Mouse (Mus musculus): ENCODE measurements around the gene Hivep3. TPM values are rescaled to one million over a fixed set of nuclear protein-coding genes. Genes with fewer than 3 reads are reported as not detected.

The Hivep3 gene
- total and polyA plus RNA-seq, 2 experiments: 0.95 to 1.5 TPM

GRCm38 (mm10) chr4:120058157-120058556 is 324.6 kb downstream of the Hivep3 start:
- H3K79me2 ChIP-seq (ENCODE audit: control insufficient read depth, insufficient read depth, low read length): no peaks in the 10 kb centered on the region
- no peak overlapping the region for H3K9ac ChIP-seq (ENCODE audit: low read depth, low read length)
- no peak for TF ChIP-seq POLR2A (IDR thresholded peaks at IDR 0.05; ENCODE audit: extremely low read depth, insufficient read depth, low read length)
- TF ChIP-seq CTCF (IDR thresholded peaks at IDR 0.05; ENCODE audit: low read depth, low read length): no peak
- no peaks in the 10 kb centered on the region for H3K4me1 ChIP-seq (ENCODE audit: control insufficient read depth, insufficient read depth, low read length)
- no peak for DNase-seq (ENCODE audit: extremely low read depth, low read depth, low spot score)
- no peaks in the 10 kb centered on the region for H3K27me3 ChIP-seq (ENCODE audit: control insufficient read depth, insufficient read depth, low read length)
- H3K27ac ChIP-seq (replicated peaks; ENCODE audit: insufficient read depth, low read depth, low read length): no peak overlapping the region
- H3K4me3 ChIP-seq (ENCODE audit: insufficient read depth, low read depth, low read length): no peak overlapping the region
- H3K36me3 ChIP-seq (ENCODE audit: control insufficient read depth, insufficient read depth, low read length): no peaks in the 10 kb centered on the region
- WGBS: 82% methylated on average over 3 of the region's 3 CpGs

GRCm38 (mm10) chr4:120058794-120059193 is 325.2 kb downstream of the Hivep3 start:
- Histone ChIP-seq H3K79me2 (ENCODE audit: control insufficient read depth, insufficient read depth, low read length) (no peaks in the 10 kb centered on the region), H3K27me3 (ENCODE audit: control insufficient read depth, insufficient read depth, low read length) (no peaks in the 10 kb centered on the region), H3K4me3 (ENCODE audit: insufficient read depth, low read depth, low read length) (no peak overlapping the region), H3K36me3 (ENCODE audit: control insufficient read depth, insufficient read depth, low read length) (no peaks in the 10 kb centered on the region), H3K4me1 (ENCODE audit: control insufficient read depth, insufficient read depth, low read length) (no peaks in the 10 kb centered on the region), H3K27ac (replicated peaks; ENCODE audit: insufficient read depth, low read depth, low read length) (no peak overlapping the region), H3K9ac (ENCODE audit: low read depth, low read length) (no peak overlapping the region)
- TF ChIP-seq POLR2A (IDR thresholded peaks at IDR 0.05; ENCODE audit: extremely low read depth, insufficient read depth, low read length) (no peak), CTCF (IDR thresholded peaks at IDR 0.05; ENCODE audit: low read depth, low read length) (no peak)
- WGBS: 54% methylated on average over 10 of the region's 10 CpGs
- no peak for DNase-seq (ENCODE audit: extremely low read depth, low read depth, low spot score)

GRCm38 (mm10) chr4:120061727-120062126 is 328.1 kb downstream of the Hivep3 start:
- Histone ChIP-seq H3K9ac (ENCODE audit: low read depth, low read length) (no peak overlapping the region), H3K4me1 (ENCODE audit: control insufficient read depth, insufficient read depth, low read length) (no peaks in the 10 kb centered on the region), H3K36me3 (ENCODE audit: control insufficient read depth, insufficient read depth, low read length) (no peaks in the 10 kb centered on the region), H3K79me2 (ENCODE audit: control insufficient read depth, insufficient read depth, low read length) (no peaks in the 10 kb centered on the region), H3K27me3 (ENCODE audit: control insufficient read depth, insufficient read depth, low read length) (no peaks in the 10 kb centered on the region), H3K27ac (replicated peaks; ENCODE audit: insufficient read depth, low read depth, low read length) (no peak overlapping the region), H3K4me3 (ENCODE audit: insufficient read depth, low read depth, low read length) (no peak overlapping the region)
- WGBS: 89% methylated on average over 6 of the region's 6 CpGs
- TF ChIP-seq POLR2A (IDR thresholded peaks at IDR 0.05; ENCODE audit: extremely low read depth, insufficient read depth, low read length): no peak
- no peak for TF ChIP-seq CTCF (IDR thresholded peaks at IDR 0.05; ENCODE audit: low read depth, low read length)
- no peak for DNase-seq (ENCODE audit: extremely low read depth, low read depth, low spot score)

GRCm38 (mm10) chr4:120062198-120062597 is 328.6 kb downstream of the Hivep3 start:
- DNase-seq (ENCODE audit: extremely low read depth, low read depth, low spot score): no peak
- 84% methylated on average over 6 of the region's 6 CpGs for WGBS

GRCm38 (mm10) chr4:120062754-120063153 is 329.2 kb downstream of the Hivep3 start:
- Histone ChIP-seq H3K36me3 (ENCODE audit: control insufficient read depth, insufficient read depth, low read length) (no peaks in the 10 kb centered on the region), H3K27me3 (ENCODE audit: control insufficient read depth, insufficient read depth, low read length) (no peaks in the 10 kb centered on the region), H3K4me1 (ENCODE audit: control insufficient read depth, insufficient read depth, low read length) (peaks cover 7% of the 10 kb centered on the region), H3K27ac (replicated peaks; ENCODE audit: insufficient read depth, low read depth, low read length) (no peak overlapping the region), H3K4me3 (ENCODE audit: insufficient read depth, low read depth, low read length) (no peak overlapping the region), H3K9ac (ENCODE audit: low read depth, low read length) (no peak overlapping the region), H3K79me2 (ENCODE audit: control insufficient read depth, insufficient read depth, low read length) (no peaks in the 10 kb centered on the region)
- TF ChIP-seq POLR2A (IDR thresholded peaks at IDR 0.05; ENCODE audit: extremely low read depth, insufficient read depth, low read length) (no peak), CTCF (IDR thresholded peaks at IDR 0.05; ENCODE audit: low read depth, low read length) (no peak)
- DNase-seq (ENCODE audit: extremely low read depth, low read depth, low spot score): no peak
- WGBS: 93% methylated on average over 11 of the region's 11 CpGs

More at GRCm38 (mm10) chr4:120062198-120062597, 328.6 kb downstream of the Hivep3 start:
- no peak overlapping the region for H3K4me3 ChIP-seq (ENCODE audit: insufficient read depth, low read depth, low read length)
- no peak overlapping the region for H3K27ac ChIP-seq (replicated peaks; ENCODE audit: insufficient read depth, low read depth, low read length)
- peaks cover 4% of the 10 kb centered on the region; the same call in 1 of the 2 replicates for H3K4me1 ChIP-seq (ENCODE audit: control insufficient read depth, insufficient read depth, low read length)
- H3K79me2 ChIP-seq (ENCODE audit: control insufficient read depth, insufficient read depth, low read length): no peaks in the 10 kb centered on the region
- H3K27me3 ChIP-seq (ENCODE audit: control insufficient read depth, insufficient read depth, low read length): no peaks in the 10 kb centered on the region
- H3K9ac ChIP-seq (ENCODE audit: low read depth, low read length): no peak overlapping the region
- no peak for TF ChIP-seq POLR2A (IDR thresholded peaks at IDR 0.05; ENCODE audit: extremely low read depth, insufficient read depth, low read length)
- TF ChIP-seq CTCF (IDR thresholded peaks at IDR 0.05; ENCODE audit: low read depth, low read length): no peak
- no peaks in the 10 kb centered on the region for H3K36me3 ChIP-seq (ENCODE audit: control insufficient read depth, insufficient read depth, low read length)

GRCm38 (mm10) chr4:120063353-120064124 is 330.0 kb downstream of the Hivep3 start:
- no peak overlapping the region for H3K4me3 ChIP-seq (ENCODE audit: insufficient read depth, low read depth, low read length)
- WGBS: 85% methylated on average over 20 of the region's 20 CpGs
- H3K36me3 ChIP-seq (ENCODE audit: control insufficient read depth, insufficient read depth, low read length): no peaks in the 10 kb centered on the region
- H3K79me2 ChIP-seq (ENCODE audit: control insufficient read depth, insufficient read depth, low read length): no peaks in the 10 kb centered on the region
- H3K4me1 ChIP-seq (ENCODE audit: control insufficient read depth, insufficient read depth, low read length): peaks cover 7% of the 10 kb centered on the region
- H3K27ac ChIP-seq (replicated peaks; ENCODE audit: insufficient read depth, low read depth, low read length): no peak overlapping the region
- H3K27me3 ChIP-seq (ENCODE audit: control insufficient read depth, insufficient read depth, low read length): no peaks in the 10 kb centered on the region
- DNase-seq (ENCODE audit: extremely low read depth, low read depth, low spot score): peak; percentile 66
- TF ChIP-seq CTCF (IDR thresholded peaks at IDR 0.05; ENCODE audit: low read depth, low read length) (no peak), POLR2A (IDR thresholded peaks at IDR 0.05; ENCODE audit: extremely low read depth, insufficient read depth, low read length) (no peak)
- H3K9ac ChIP-seq (ENCODE audit: low read depth, low read length): no peak overlapping the region
